13 mouse cellular contexts compared by ENCODE assay signal in genomic region chr3:98443149-98443779, GRCm38 (mm10). TPM values are rescaled to one million over a fixed set of nuclear protein-coding genes. Genes with fewer than 3 reads are reported as not detected.
DNase-seq lines count a peak whose midpoint lies in the region; ATAC-seq and TF ChIP-seq lines count a peak whose summit lies in the region.
"Not testable (repeated sequence)": the region's sequence is repeated elsewhere in the genome, so short reads cannot be mapped to it uniquely, and the experiment has no call there.
"Had no signal": no experiment of that assay in that cellular context is flagged by ENCODE, and none has a peak within 500 bp of the region (broad histone marks: within the 10 kb centered on the region; RNA-seq: fewer than 3 reads in every experiment).

No protein-coding gene starts in this region.

- not testable (repeated sequence) for H3K4me3 ChIP-seq in forebrain, embryonic 15.5 days; hindbrain, embryonic 12.5 days; kidney, adult 2 months (ENCODE audit: insufficient read depth, low read depth, low read length); limb, embryonic 13.5 days; midbrain, embryonic 12.5 days

- not testable (repeated sequence) for H3K27ac ChIP-seq in forebrain, embryonic 15.5 days (replicated peaks); hindbrain, embryonic 12.5 days; kidney, adult 2 months (ENCODE audit: insufficient read depth, low read depth, low read length); limb, embryonic 13.5 days; midbrain, embryonic 12.5 days (replicated peaks)

- POLR2A ChIA-PET in Patski (lab: Charles Lee), result interaction anchor here (0.9 kb wide), 1 partner anchor 117 kb away, joined by 3 read pairs; no protein-coding TSS in a partner anchor

- not testable (repeated sequence) for H3K4me1 ChIP-seq in forebrain, embryonic 15.5 days; hindbrain, embryonic 12.5 days; kidney, adult 2 months (ENCODE audit: control insufficient read depth, insufficient read depth, low read length); limb, embryonic 13.5 days; midbrain, embryonic 12.5 days

- DNase-seq in Patski (ENCODE audit: low read depth, low spot score), result not testable (repeated sequence)
- peak; percentile 51 for DNase-seq in kidney, adult 2 months

- in situ Hi-C loops in Patski (cut with MboI; ENCODE audit: low pct_unique_long_range_greater_than_20kb), result not testable (repeated sequence)

- not testable (repeated sequence) for TF ChIP-seq POLR2A in kidney, adult 2 months (IDR thresholded peaks at IDR 0.05; ENCODE audit: low read depth, low read length)

- peak; percentile 69 for TF ChIP-seq CTCF in Patski (IDR thresholded peaks at IDR 0.05)
- TF ChIP-seq CTCF in kidney, adult 2 months (conservative IDR thresholded peaks at IDR 0.05; ENCODE audit: insufficient read depth, insufficient read length, low read depth, low read length), result peak; percentile 33

- not testable (repeated sequence) for H3K9me3 ChIP-seq in forebrain, embryonic 15.5 days; hindbrain, embryonic 12.5 days (replicated peaks); limb, embryonic 13.5 days; midbrain, embryonic 12.5 days

- not testable (repeated sequence) for H3K36me3 ChIP-seq in forebrain, embryonic 15.5 days; hindbrain, embryonic 12.5 days; kidney, adult 2 months (ENCODE audit: control insufficient read depth, insufficient read depth, low read length); limb, embryonic 13.5 days; midbrain, embryonic 12.5 days

- H3K4me2 ChIP-seq in forebrain, embryonic 15.5 days (replicated peaks); hindbrain, embryonic 12.5 days (replicated peaks); limb, embryonic 13.5 days (replicated peaks); midbrain, embryonic 12.5 days (replicated peaks): not testable (repeated sequence)

- ATAC-seq in Patski, result peak; percentile 86
- ATAC-seq in forebrain, embryonic 15.5 days (replicated peaks), result peak; percentile 51; the same call in 1 of the 2 replicates
- ATAC-seq in hindbrain, embryonic 12.5 days (ENCODE audit: low FRiP score), result 0 out of 2 replicates have a peak, but pooled peaks have one; percentile 56
- peak; percentile 36; the same call in 1 of the 2 replicates for ATAC-seq in limb, embryonic 13.5 days (ENCODE audit: low FRiP score, low read depth)
- ATAC-seq in midbrain, embryonic 12.5 days (ENCODE audit: low FRiP score, low read depth), result peak; percentile 19; the same call in 1 of the 2 replicates
- ATAC-seq in neutrophil, adult 5-6 weeks (ENCODE audit: extremely low read depth, insufficient number of reproducible peaks, low FRiP score, poor library complexity, severe bottlenecking), result peak; percentile 51; the same call in 1 of the 2 replicates

- H3K9ac ChIP-seq in forebrain, embryonic 15.5 days (replicated peaks); hindbrain, embryonic 12.5 days; limb, embryonic 13.5 days; midbrain, embryonic 12.5 days (replicated peaks): not testable (repeated sequence)

- 11% methylated on average over 3 of the region's 3 CpGs for WGBS in forebrain, embryonic 15.5 days
- WGBS in hindbrain, embryonic 12.5 days, result 8% methylated on average over 3 of the region's 3 CpGs
- 10% methylated on average over 3 of the region's 3 CpGs for WGBS in kidney, adult 2 months
- WGBS in limb, embryonic 13.5 days, result 15% methylated on average over 3 of the region's 3 CpGs
- WGBS in midbrain, embryonic 12.5 days, result 14% methylated on average over 3 of the region's 3 CpGs

- H3K27me3 ChIP-seq in Patski; forebrain, embryonic 15.5 days; hindbrain, embryonic 12.5 days; kidney, adult 2 months (replicated peaks; ENCODE audit: control insufficient read depth, insufficient read depth, low read length); limb, embryonic 13.5 days; midbrain, embryonic 12.5 days: not testable (repeated sequence)

- CTCF ChIA-PET in Patski (lab: Charles Lee), result interaction anchor here (0.7 to 2.4 kb wide), 17 partner anchors 12 to 217 kb away, joined by 3 to 15 read pairs (median 4); partner anchors contain the start of gene Zfp697

RNA-seq across cellular contexts. Expression of gene Gm4450, which starts 13.7 kb away (rescaled TPM):
- 0.30 TPM for polyA plus RNA-seq in Patski (2021)
- polyA plus RNA-seq in forebrain, embryonic 15.5 days (2015; fragmentation: Nextera tagmentation; extraction: Ambion mirVana), result not detected in 2 replicates
- 0.13 TPM in 1 of 2 replicates, not detected in the other for polyA plus RNA-seq in hindbrain, embryonic 12.5 days (2016; fragmentation: Nextera tagmentation; extraction: Ambion mirVana)
- polyA plus RNA-seq in kidney, adult 2 months (2012; rRNA removed), result 306 and 370 TPM in 2 replicates
- polyA plus RNA-seq in limb, embryonic 13.5 days (2015; fragmentation: Nextera tagmentation; extraction: Ambion mirVana), result not detected in 2 replicates
- not detected in 2 replicates for polyA plus RNA-seq in midbrain, embryonic 12.5 days (2016; fragmentation: Nextera tagmentation; extraction: Ambion mirVana)
- total RNA-seq in neutrophil, adult 5-6 weeks (2017), result not detected in 2 replicates
- total RNA-seq: adrenal gland, postnatal 25 days; heart, adult 18-20 months; heart, postnatal 14 days; layer of hippocampus, postnatal 36 days had no signal
- polyA plus RNA-seq: lung, embryonic 16.5 days; stomach, embryonic 14.5 days had no signal

Comparison
In these comparisons a context has a peak if more than half of its experiments do, and no peak if none do; other contexts are left out.
1. ATAC-seq: peak in every context shown above with its lines; median percentile 86 in Patski; 56 in hindbrain, embryonic 12.5 days; 51 in forebrain, embryonic 15.5 days; 51 in neutrophil, adult 5-6 weeks; 36 in limb, embryonic 13.5 days; 19 in midbrain, embryonic 12.5 days.
2. RNA of gene Gm4450, which starts 13.7 kb away (polyA plus RNA-seq): 306 to 370 TPM in kidney, adult 2 months; 0.30 TPM in Patski (single experiment), not detected in forebrain, embryonic 15.5 days, 0.13 TPM in hindbrain, embryonic 12.5 days, not detected in limb, embryonic 13.5 days and not detected in midbrain, embryonic 12.5 days; every median in the first group is over 100 times any median in the second.